Mouse (Mus musculus) bone marrow macrophage, adult 2 months (primary cell): Measurements from ENCODE around the gene Wdr41. TPM values are rescaled to one million over a fixed set of nuclear protein-coding genes. Genes with fewer than 3 reads are reported as not detected.
A peak's percentile ranks its signal among the peaks of the same experiment; 100 is the strongest.

ENCODE experiments used
- H3K27ac ChIP-seq: 2 replicates; pipeline ENCODE4 v1.5.1; 2012; ENCODE audit warnings: low read depth, low read length; ENCODE audit not compliant: insufficient read depth
- H3K4me1 ChIP-seq: 2 replicates; pipeline ENCODE4 v1.6.1; 2012; ENCODE audit warnings: low read length; ENCODE audit not compliant: control insufficient read depth, insufficient read depth
- H3K4me3 ChIP-seq: 2 replicates; pipeline ENCODE4 v1.5.1; 2012; ENCODE audit warnings: mild to moderate bottlenecking, low read length, moderate library complexity; ENCODE audit not compliant: insufficient read depth
- CTCF ChIP-seq: IDR thresholded peaks from 2 replicates; pipeline ENCODE4 v1.5.1; 2012; ENCODE audit warnings: low read depth, mild to moderate bottlenecking, low read length, moderate library complexity
- POLR2A ChIP-seq: IDR thresholded peaks from 2 replicates; pipeline ENCODE4 v1.6.1; 2012; ENCODE audit warnings: mild to moderate bottlenecking, low read depth, low read length, borderline replicate concordance
- polyA plus RNA-seq: library from polyadenylated mRNA; stranded (reverse); fragments of >200 nt; gene quantifications from 2 replicates; pipeline ENCODE4 v1.2.4, GENCODE M21; 2012; ENCODE audit not compliant: missing spikeins, insufficient read depth, insufficient read length

Gene Wdr41
- polyA plus RNA-seq, 1 experiment = 48.3 TPM

GRCm38 (mm10) chr13:94990516-94990915 lies 14.4 kb downstream of the Wdr41 start:
- TF ChIP-seq CTCF = no peak
- TF ChIP-seq POLR2A = no peak
- no peak overlapping the region for H3K4me3 ChIP-seq
- no peak overlapping the region for H3K27ac ChIP-seq
- peaks cover 11% of the 10 kb centered on the region for H3K4me1 ChIP-seq

- H3K4me1 ChIP-seq = no peaks in the 10 kb centered on the region
- TF ChIP-seq CTCF (no peak), POLR2A (no peak)
- H3K27ac ChIP-seq = no peak overlapping the region
- no peak overlapping the region for H3K4me3 ChIP-seq
Measured at GRCm38 (mm10) chr13:95007281-95007680, 31.1 kb downstream of the Wdr41 start.

- TF ChIP-seq CTCF = no peak
- no peak overlapping the region for H3K4me3 ChIP-seq
- H3K27ac ChIP-seq = no peak overlapping the region
- no peaks in the 10 kb centered on the region for H3K4me1 ChIP-seq
Measured at GRCm38 (mm10) chr13:95009261-95009660, 33.1 kb downstream of the Wdr41 start.

DNA sequence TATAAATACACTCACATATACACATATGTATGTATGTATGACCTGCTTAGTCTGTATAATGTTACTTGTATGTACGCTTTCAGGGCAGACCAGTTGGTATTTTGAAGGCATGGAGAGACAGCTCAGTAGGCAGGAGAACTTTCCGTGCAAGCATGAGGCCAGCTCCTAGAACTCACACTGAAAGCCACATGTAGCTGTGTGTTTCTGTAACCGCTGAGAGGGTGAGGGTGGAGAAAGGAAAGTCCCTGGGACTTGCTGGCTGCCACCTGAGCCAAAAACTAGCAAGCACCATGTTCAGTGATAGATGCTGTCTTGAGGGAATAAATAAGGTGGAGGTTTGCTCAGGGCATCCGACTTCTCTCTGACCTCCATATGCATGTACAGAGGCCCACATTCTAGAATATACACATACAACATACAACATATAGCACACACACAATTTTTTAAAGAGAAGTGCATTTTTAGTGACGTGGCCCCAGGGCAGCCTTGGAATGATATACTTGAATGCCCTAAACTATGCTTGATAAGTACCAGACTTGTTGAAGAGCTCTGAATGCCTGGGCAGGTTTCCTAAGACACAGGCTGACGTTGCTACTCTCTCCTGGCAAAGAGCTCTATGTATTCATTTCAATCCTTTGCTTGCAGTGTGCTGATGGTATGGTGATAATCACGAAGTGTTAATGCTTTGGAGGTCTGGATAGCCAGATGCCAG lies 35.6 kb downstream of the Wdr41 start:
- TF ChIP-seq POLR2A (no peak), CTCF (no peak)
- H3K4me3 ChIP-seq = no peak overlapping the region
- H3K27ac ChIP-seq = no peak overlapping the region
- H3K4me1 ChIP-seq = no peaks in the 10 kb centered on the region

GRCm38 (mm10) chr13:95017278-95017677 lies 41.1 kb downstream of the Wdr41 start:
- no peak overlapping the region for H3K4me3 ChIP-seq
- no peak overlapping the region for H3K27ac ChIP-seq
- peaks cover 10% of the 10 kb centered on the region for H3K4me1 ChIP-seq

DNA sequence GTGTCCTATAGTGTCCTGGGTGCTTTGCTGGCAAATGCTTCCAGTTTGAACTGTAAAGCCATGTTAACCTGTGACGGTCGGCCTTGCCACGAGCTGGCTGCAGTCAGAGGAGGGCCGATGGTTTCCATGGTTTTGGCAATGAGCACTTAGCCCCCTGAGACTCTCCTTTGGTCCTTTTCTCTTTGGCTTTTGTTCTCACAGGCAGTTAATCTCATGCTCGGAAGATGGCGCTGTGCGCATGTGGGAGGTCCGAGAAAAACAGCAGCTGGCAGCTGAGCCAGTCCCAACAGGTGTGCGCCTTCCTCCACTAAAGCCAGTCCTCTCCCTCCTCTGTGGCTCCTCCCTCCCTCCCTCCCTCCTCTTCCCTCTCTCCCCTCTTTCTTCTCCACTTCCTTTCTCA lies 41.8 kb downstream of the Wdr41 start:
- Histone ChIP-seq H3K4me1 (peaks cover 10% of the 10 kb centered on the region), H3K27ac (no peak overlapping the region), H3K4me3 (no peak overlapping the region)
- TF ChIP-seq POLR2A (no peak), CTCF (peak; percentile 34; the same call in 1 of the 2 replicates)

More at GRCm38 (mm10) chr13:95017278-95017677, 41.1 kb downstream of the Wdr41 start:
- no peak for TF ChIP-seq POLR2A
- TF ChIP-seq CTCF = no peak

DNA sequence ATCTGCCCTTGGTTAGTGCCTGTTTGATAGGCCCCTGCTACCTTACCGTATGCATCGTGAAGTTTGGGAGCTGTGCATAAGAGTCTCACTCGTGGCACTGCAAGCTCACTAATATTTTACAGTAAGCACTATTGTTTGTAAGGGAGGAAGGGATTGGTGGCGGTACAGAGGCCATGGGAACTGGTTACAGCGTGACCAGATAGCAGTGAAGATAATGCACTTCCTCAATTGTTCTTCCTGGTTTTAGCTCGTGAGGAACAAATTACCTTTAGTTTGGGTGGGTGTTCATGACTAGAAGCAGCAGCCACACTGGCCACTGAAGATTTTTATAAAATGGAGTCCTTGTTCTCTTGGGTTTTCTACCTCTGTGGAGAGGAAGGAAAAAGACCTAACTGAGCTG lies 43.2 kb downstream of the Wdr41 start:
- no peak for TF ChIP-seq CTCF
- Histone ChIP-seq H3K4me3 (no peak overlapping the region), H3K4me1 (peaks cover 10% of the 10 kb centered on the region), H3K27ac (no peak overlapping the region)

GRCm38 (mm10) chr13:95020216-95020615 lies 44.1 kb downstream of the Wdr41 start:
- H3K4me1 ChIP-seq = peaks cover 10% of the 10 kb centered on the region
- H3K4me3 ChIP-seq = no peak overlapping the region
- no peak overlapping the region for H3K27ac ChIP-seq
- no peak for TF ChIP-seq POLR2A
- no peak for TF ChIP-seq CTCF

DNA sequence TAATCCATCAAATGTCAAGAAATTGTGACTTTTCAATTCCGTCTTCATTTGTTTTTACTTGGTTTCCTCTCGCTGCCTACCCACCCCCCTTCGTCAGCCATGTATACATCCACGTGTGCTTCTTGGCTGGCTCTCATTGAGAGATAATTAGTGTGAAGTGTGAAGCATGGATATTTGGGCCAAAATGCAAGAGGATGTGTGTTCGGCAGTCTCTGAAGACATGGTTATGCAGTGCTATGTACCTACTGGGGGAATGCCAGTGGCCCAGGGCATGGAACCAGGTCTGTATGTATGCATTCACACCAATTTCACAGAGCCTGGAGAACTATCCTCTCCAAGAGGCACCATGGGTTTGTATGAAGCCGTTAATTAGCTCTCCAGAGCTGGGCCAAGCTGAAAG lies 54.7 kb downstream of the Wdr41 start:
- H3K4me1 ChIP-seq = peaks cover 28% of the 10 kb centered on the region
- TF ChIP-seq CTCF = no peak
- no peak for TF ChIP-seq POLR2A
- H3K27ac ChIP-seq = no peak overlapping the region
- H3K4me3 ChIP-seq = no peak overlapping the region

DNA sequence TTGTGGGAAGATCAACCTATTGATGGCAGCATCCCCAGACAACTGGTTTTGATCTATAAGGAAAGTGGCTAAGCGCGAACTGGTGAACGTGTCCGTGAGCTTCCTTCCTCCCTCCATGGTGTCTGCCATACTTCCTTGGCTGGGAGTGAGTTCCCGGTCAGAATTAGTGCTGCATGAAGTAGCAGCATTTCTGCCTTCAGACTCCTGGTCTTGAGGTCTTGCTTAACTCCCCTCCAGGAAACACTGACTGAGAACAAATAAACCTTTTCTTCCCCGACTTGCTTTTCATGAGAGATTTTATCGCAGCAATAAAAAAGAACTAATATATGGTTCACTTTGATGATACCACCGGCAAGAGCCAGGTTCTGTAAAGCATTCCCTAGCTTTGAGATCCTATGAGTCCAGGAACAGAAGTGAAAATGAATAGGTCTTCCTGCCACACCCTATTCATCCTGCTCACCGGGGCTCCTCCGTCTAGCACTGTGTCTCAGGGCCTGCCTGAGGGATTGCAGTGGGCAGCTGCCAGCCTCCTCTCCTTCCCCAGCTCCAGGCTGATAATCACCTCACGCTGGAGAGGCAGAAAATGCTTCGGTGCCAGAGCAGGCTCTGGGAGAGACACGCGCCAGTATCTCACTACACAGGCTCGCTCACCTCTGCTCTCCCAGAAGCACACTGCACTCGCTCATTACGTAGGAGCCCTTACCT lies 56.1 kb downstream of the Wdr41 start:
- no peak for TF ChIP-seq CTCF
- TF ChIP-seq POLR2A = no peak
- Histone ChIP-seq H3K4me1 (peaks cover 34% of the 10 kb centered on the region), H3K27ac (peak overlapping the region; percentile 76), H3K4me3 (no peak overlapping the region)
